Mouse (Mus musculus) kidney, adult 2 months (tissue): ENCODE data around the gene Sh3gl3. TPM values are rescaled to one million over a fixed set of nuclear protein-coding genes. Genes with fewer than 3 reads are reported as not detected.

ENCODE experiments used
- DNase-seq: peaks from one replicate; pipeline ENCODE4 v3.0.0; 2021
- H3K27ac ChIP-seq: fragments of 200-500 bp; 2 replicates; pipeline ENCODE4 v1.5.1; 2012; ENCODE audit warnings: low read depth, low read length, control low read depth, inconsistent platforms; ENCODE audit not compliant: insufficient read depth
- H3K27me3 ChIP-seq: fragments of 200-500 bp; replicated peaks from 2 replicates; pipeline ENCODE4 v1.6.1; 2012; ENCODE audit warnings: mild to moderate bottlenecking, moderate library complexity, low read length, inconsistent platforms; ENCODE audit not compliant: control insufficient read depth, insufficient read depth
- H3K36me3 ChIP-seq: fragments of 200-500 bp; 2 replicates; pipeline ENCODE4 v1.6.1; 2012; ENCODE audit warnings: mild to moderate bottlenecking, moderate library complexity, low read length, inconsistent platforms; ENCODE audit not compliant: control insufficient read depth, insufficient read depth
- H3K4me1 ChIP-seq: fragments of 200-500 bp; 2 replicates; pipeline ENCODE4 v1.6.1; 2011; ENCODE audit warnings: low read length; ENCODE audit not compliant: control insufficient read depth, insufficient read depth
- H3K4me3 ChIP-seq: fragments of 200-500 bp; 2 replicates; pipeline ENCODE4 v1.5.1; 2011; ENCODE audit warnings: mild to moderate bottlenecking, low read depth, low read length, control low read depth; ENCODE audit not compliant: insufficient read depth
- CTCF ChIP-seq: fragments of 200-500 bp; conservative IDR thresholded peaks from 2 replicates; pipeline ENCODE4 v1.5.1; 2011; ENCODE audit warnings: low read depth, mild to moderate bottlenecking, control low read depth, low read length, moderate library complexity, mixed read lengths; ENCODE audit not compliant: insufficient read depth, insufficient read length
- POLR2A ChIP-seq: fragments of 200-500 bp; IDR thresholded peaks from one replicate; pipeline ENCODE4 v1.6.1; 2011; ENCODE audit warnings: low read depth, low read length, control low read depth
- WGBS: fragments of 180-500 bp; shearing (Covaris S2); methylation state at CpG from one replicate; pipeline ENCODE4 v1.1.7; 2018; 5-methylcytosine and 5-hydroxymethylcytosine counted together
- polyA plus RNA-seq: library from polyadenylated mRNA; depleted of rRNA; stranded (reverse); fragments of >200 nt; gene quantifications from 2 replicates; pipeline ENCODE4 v1.2.3, GENCODE M21; 2012

The Sh3gl3 gene
- polyA plus RNA-seq, 1 experiment = 0.36 TPM

DNA sequence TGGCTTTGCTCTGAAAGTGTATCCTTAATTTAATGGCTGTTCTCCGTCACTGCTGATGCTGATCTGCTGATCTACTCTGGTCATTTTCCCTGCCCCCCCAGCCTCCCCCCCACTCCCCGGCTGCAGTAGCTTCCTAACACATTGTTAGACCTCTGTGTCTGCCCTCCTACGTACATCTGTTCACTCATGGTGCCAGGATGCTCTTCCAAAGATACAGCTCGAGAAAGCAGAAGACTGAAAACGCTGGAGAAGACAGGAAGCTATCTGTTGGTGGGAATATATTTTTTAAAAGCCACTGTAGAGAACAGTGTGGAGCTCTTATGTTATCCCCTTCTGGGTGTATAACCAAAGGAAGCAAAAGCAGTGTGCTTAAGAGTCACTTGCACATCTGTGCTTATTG is 7.3 kb downstream of the Sh3gl3 start:
- TF ChIP-seq CTCF (no peak), POLR2A (no peak)
- H3K4me3 ChIP-seq = no peak overlapping the region
- DNase-seq = no peak

DNA sequence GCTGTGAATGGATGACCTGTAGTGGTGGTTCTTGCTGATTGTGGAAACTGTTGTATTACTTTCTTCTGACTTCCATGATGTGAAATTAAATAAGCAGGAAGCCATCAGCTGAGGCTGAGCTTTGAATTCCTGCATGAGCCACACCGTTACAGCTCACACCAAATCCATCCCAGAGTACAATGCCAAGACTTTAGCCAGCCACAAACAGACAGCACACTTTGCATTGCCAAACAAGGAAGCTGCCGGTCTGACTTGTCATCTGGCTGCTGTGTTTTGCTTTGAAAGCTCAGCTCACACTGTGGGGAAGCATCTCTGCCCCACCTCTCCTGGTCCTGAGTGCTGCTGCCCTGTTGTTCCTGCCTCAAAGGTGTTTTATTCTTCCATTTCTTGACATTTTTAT is 9.1 kb downstream of the Sh3gl3 start:
- H3K4me1 ChIP-seq = no peaks in the 10 kb centered on the region
- no peak overlapping the region for H3K4me3 ChIP-seq
- peaks cover 1% of the 10 kb centered on the region; the same call in 1 of the 2 replicates for H3K27me3 ChIP-seq
- peak overlapping the region; percentile 16; the same call in 1 of the 2 replicates for H3K27ac ChIP-seq
- no peak for DNase-seq
- H3K36me3 ChIP-seq = no peaks in the 10 kb centered on the region
- TF ChIP-seq POLR2A (no peak), CTCF (no peak)
- 51% methylated on average over 2 of the region's 2 CpGs for WGBS

More for the DNA sequence above, 7.3 kb downstream of the Sh3gl3 start:
- Histone ChIP-seq H3K27me3 (peaks cover 1% of the 10 kb centered on the region; the same call in 1 of the 2 replicates), H3K36me3 (no peaks in the 10 kb centered on the region), H3K4me1 (no peaks in the 10 kb centered on the region), H3K27ac (no peak overlapping the region)
- 63% methylated on average over 5 of the region's 5 CpGs for WGBS

DNA sequence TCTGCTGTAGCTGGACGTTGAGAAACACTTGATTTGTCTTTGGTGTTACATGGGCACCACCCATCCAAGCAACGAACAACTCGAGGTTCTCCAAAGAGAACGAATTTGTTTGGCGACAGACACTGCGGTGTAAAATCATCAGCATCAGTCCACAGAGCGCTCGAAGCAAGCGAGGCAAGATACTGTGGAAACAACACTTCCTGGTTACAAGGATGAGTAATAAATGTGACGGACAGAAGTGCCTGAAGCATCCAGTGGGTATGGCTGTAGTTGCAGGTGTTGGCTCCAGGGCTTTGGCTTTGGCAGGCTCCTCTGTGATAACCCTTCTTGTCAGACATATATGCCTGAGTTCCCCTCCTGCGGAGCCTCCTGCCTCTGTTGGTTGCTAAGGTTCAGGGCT is 18.0 kb downstream of the Sh3gl3 start:
- 87% methylated on average over 11 of the region's 11 CpGs for WGBS
- no peak overlapping the region for H3K27ac ChIP-seq

DNA sequence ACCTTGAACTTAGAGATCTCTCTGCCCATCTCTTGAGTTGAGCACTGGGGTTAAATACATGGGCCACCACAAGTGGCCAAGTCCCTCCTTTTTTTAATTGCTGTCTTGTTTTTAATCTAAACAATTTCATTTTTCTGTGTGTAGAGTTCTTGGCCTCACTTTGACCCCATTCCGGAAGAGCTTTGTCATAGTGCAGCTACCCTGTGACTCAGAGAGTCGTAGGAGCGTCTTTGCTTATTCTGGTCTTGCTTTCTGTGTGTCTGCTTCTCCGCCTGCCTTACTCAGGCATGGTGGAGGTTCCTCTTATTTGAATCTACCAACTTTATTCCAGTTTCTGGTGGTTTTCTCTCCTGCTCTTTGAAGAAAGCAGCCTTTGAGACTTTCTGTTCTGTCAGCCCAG is 18.9 kb downstream of the Sh3gl3 start:
- no peak for DNase-seq
- WGBS = 65% methylated on average over 4 of the region's 4 CpGs
- H3K36me3 ChIP-seq = no peaks in the 10 kb centered on the region

More for the DNA sequence above, 18.0 kb downstream of the Sh3gl3 start:
- Histone ChIP-seq H3K36me3 (no peaks in the 10 kb centered on the region), H3K4me3 (no peak overlapping the region), H3K27me3 (no peaks in the 10 kb centered on the region; the same call in 1 of the 2 replicates), H3K4me1 (no peaks in the 10 kb centered on the region)
- DNase-seq = no peak
- TF ChIP-seq CTCF (no peak), POLR2A (no peak)

DNA sequence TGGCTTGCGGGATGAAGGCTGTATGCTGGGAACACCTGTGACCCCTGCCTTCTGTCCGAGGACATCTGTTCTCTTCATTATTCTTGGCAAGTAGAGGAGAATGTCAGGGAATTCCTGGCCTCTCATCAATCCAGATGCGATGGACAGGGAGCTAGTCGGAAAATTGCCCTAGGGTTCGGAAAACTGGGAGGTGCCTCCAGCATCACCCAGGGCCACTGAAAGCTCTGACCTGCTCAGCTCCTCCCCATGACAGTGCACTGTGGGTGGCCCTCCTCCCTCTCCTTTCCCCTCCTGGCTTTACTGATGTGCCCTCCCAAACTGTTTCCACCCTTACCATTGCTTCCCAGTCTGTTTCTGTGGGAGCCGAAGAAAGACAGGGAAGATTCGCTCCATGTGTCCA is 29.5 kb downstream of the Sh3gl3 start:
- no peak overlapping the region for H3K4me3 ChIP-seq
- no peak for DNase-seq
- no peak overlapping the region for H3K27ac ChIP-seq
- 60% methylated on average over 7 of the region's 7 CpGs for WGBS
- no peak for TF ChIP-seq CTCF
- TF ChIP-seq POLR2A = no peak
- H3K27me3 ChIP-seq = no peaks in the 10 kb centered on the region
- no peaks in the 10 kb centered on the region for H3K36me3 ChIP-seq
- H3K4me1 ChIP-seq = no peaks in the 10 kb centered on the region

More for the DNA sequence above, 18.9 kb downstream of the Sh3gl3 start:
- no peak overlapping the region for H3K27ac ChIP-seq
- H3K4me3 ChIP-seq = no peak overlapping the region
- H3K4me1 ChIP-seq = no peaks in the 10 kb centered on the region
- H3K27me3 ChIP-seq = no peaks in the 10 kb centered on the region
- TF ChIP-seq CTCF (no peak), POLR2A (no peak)

- no peak overlapping the region for H3K4me3 ChIP-seq
- H3K27ac ChIP-seq = no peak overlapping the region
- WGBS = 16% methylated on average over 12 of the region's 12 CpGs
- H3K4me1 ChIP-seq = no peaks in the 10 kb centered on the region
- no peak for DNase-seq
- H3K27me3 ChIP-seq = no peaks in the 10 kb centered on the region
- no peaks in the 10 kb centered on the region for H3K36me3 ChIP-seq
- no peak for TF ChIP-seq CTCF
- TF ChIP-seq POLR2A = no peak
Measured at GRCm38 (mm10) chr7:82204014-82204784, 30.6 kb downstream of the Sh3gl3 start.

DNA sequence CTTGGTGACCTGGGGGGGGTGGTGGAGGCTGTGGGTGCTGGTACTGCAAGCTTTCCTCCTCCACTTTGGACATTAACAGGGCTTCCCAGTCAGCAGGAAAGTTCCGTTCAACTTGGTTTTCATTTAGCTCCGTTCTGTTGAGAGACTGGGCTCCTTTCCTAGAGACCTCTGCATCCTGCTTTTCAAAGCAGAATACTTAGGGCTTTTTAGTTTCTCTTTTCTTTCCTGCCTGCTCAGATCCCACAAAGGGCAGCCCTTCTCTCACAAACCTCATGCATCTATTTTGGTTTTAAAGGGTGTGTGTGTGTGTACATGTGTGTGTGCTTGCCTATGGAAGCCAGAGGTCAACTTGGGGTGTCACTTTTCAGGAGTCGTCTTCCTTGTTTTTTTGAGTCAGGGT is 31.3 kb downstream of the Sh3gl3 start:
- no peaks in the 10 kb centered on the region for H3K36me3 ChIP-seq
- H3K27me3 ChIP-seq = no peaks in the 10 kb centered on the region
- WGBS = 44% methylated on average over 3 of the region's 3 CpGs
- DNase-seq = no peak
- H3K4me3 ChIP-seq = no peak overlapping the region
- no peak for TF ChIP-seq POLR2A
- no peak for TF ChIP-seq CTCF
- no peak overlapping the region for H3K27ac ChIP-seq
- no peaks in the 10 kb centered on the region for H3K4me1 ChIP-seq
